Mouse (Mus musculus) hematopoietic stem cell, adult 5-6 weeks (primary cell): ENCODE measurements around the gene Hmgcl. TPM values are rescaled to one million over a fixed set of nuclear protein-coding genes. Genes with fewer than 3 reads are reported as not detected.

Experiments
- ATAC-seq, 2 experiments: fragments of 125-278 bp in 1 of 2; replicated peaks in 1 of 2; 2 replicates each; pipeline ENCODE4 v1.8.0; 2016 to 2017; ENCODE audit warnings: inconsistent platforms in 2 of 2, mild to moderate bottlenecking in 2 of 2, moderate number of reproducible peaks in 2 of 2, low read depth in 1 of 2, moderate TSS enrichment in 1 of 2; ENCODE audit not compliant: low FRiP score in 2 of 2, poor library complexity in 2 of 2, severe bottlenecking in 2 of 2, insufficient read depth in 1 of 2, low TSS enrichment in 1 of 2
- total RNA-seq: library from RNA; stranded (forward); fragments of 172-1452, 232-1000 nt; gene quantifications from 2 replicates; pipeline ENCODE4 v1.2.3, GENCODE M21; 2017

Hmgcl gene
- 32.2 and 35.7 TPM in 2 replicates for total RNA-seq

- peak; percentile 97 to 98 for ATAC-seq
Observed at GRCm38 (mm10) chr4:135946278-135946658, at the start of gene Hmgcl. Gene Hmgcl (plus strand): TSS chr4:135946448.

- ATAC-seq = peak; percentile 75 to 78
Observed at GRCm38 (mm10) chr4:135898380-135899049, 47.7 kb upstream of the Hmgcl start.

- ATAC-seq = peak; percentile 38 to 69; a peak in 2 of 4 replicates
Observed at GRCm38 (mm10) chr4:135899050-135899448, 47.2 kb upstream of the Hmgcl start.

- ATAC-seq = no peak
Observed at GRCm38 (mm10) chr4:135900008-135900407, 46.2 kb upstream of the Hmgcl start.

- ATAC-seq = no peak
Observed at GRCm38 (mm10) chr4:135902606-135903242, 43.5 kb upstream of the Hmgcl start.

GRCm38 (mm10) chr4:135904810-135905209 lies 41.4 kb upstream of the Hmgcl start:
- no peak for ATAC-seq

GRCm38 (mm10) chr4:135906633-135907032 lies 39.6 kb upstream of the Hmgcl start:
- peak in 1 of 2 experiments; percentile 45; a peak in 2 of 4 replicates for ATAC-seq

GRCm38 (mm10) chr4:135909326-135910066 lies 36.8 kb upstream of the Hmgcl start:
- no peak for ATAC-seq

- ATAC-seq = no peak
Observed at GRCm38 (mm10) chr4:135911531-135911930, 34.7 kb upstream of the Hmgcl start.

GRCm38 (mm10) chr4:135912164-135912563 lies 34.1 kb upstream of the Hmgcl start:
- no peak for ATAC-seq

GRCm38 (mm10) chr4:135912835-135913234 lies 33.4 kb upstream of the Hmgcl start:
- ATAC-seq = no peak

GRCm38 (mm10) chr4:135913433-135913832 lies 32.8 kb upstream of the Hmgcl start:
- no peak for ATAC-seq

- peak; percentile 20 to 50; a peak in 1 of 4 replicates for ATAC-seq
Observed at GRCm38 (mm10) chr4:135918635-135919279, 27.5 kb upstream of the Hmgcl start.

GRCm38 (mm10) chr4:135919280-135919639 lies 27.0 kb upstream of the Hmgcl start:
- no peak; a peak in 1 of 4 replicates for ATAC-seq

- peak; percentile 87 to 94 for ATAC-seq
Observed at GRCm38 (mm10) chr4:135920304-135921241, 25.7 kb upstream of the Hmgcl start, which contains the start of gene Fuca1. Gene Fuca1 (plus strand): TSS chr4:135920735.

GRCm38 (mm10) chr4:135921257-135922120 lies 24.8 kb upstream of the Hmgcl start:
- ATAC-seq = no peak
